Mouse (Mus musculus) cerebellum, adult 2 months (tissue): ENCODE results near the gene Shank3.

ENCODE experiments used
- CTCF ChIP-seq: fragments of 200-500 bp; IDR thresholded peaks from 2 replicates; pipeline ENCODE4 v1.5.1; 2011; ENCODE audit warnings: low read depth, mild to moderate bottlenecking, control low read depth, low read length, moderate library complexity, borderline replicate concordance; ENCODE audit not compliant: insufficient read depth
- POLR2A ChIP-seq: fragments of 200-500 bp; IDR thresholded peaks from 2 replicates; pipeline ENCODE4 v1.6.1; 2011; ENCODE audit warnings: low read length, control low read depth, borderline replicate concordance; ENCODE audit not compliant: insufficient read depth

- TF ChIP-seq CTCF, result no peak
- TF ChIP-seq POLR2A, result no peak
These were observed 1.9 kb downstream of the Shank3 start for GRCm38 (mm10) chr15:89501321-89501720.
